Mouse (Mus musculus): ENCODE measurements at regions not wholly inside any gene's neighbourhood (a gene's known extent, or its start where the extent isn't known, plus 50 kb on each side); places are given as distances from the start of the nearest gene placed in this dataset.

- Histone ChIP-seq H3K9me3 (no peaks in the 10 kb centered on the region), H3K4me1 (peaks cover 6% of the 10 kb centered on the region; the same call in 1 of the 2 replicates), H3K27me3 (no peaks in the 10 kb centered on the region), H3K9ac (replicated peaks) (no peak overlapping the region), H3K4me2 (replicated peaks) (no peak overlapping the region), H3K4me3 (no peak overlapping the region), H3K36me3 (no peaks in the 10 kb centered on the region), H3K27ac (replicated peaks) (no peak overlapping the region)
- WGBS, result 84% methylated on average over 10 of the region's 10 CpGs
- no peak for ATAC-seq (replicated peaks)
Measured at GRCm38 (mm10) chr6:133983804-133984514, 51.5 kb upstream of the Etv6 start.

DNA sequence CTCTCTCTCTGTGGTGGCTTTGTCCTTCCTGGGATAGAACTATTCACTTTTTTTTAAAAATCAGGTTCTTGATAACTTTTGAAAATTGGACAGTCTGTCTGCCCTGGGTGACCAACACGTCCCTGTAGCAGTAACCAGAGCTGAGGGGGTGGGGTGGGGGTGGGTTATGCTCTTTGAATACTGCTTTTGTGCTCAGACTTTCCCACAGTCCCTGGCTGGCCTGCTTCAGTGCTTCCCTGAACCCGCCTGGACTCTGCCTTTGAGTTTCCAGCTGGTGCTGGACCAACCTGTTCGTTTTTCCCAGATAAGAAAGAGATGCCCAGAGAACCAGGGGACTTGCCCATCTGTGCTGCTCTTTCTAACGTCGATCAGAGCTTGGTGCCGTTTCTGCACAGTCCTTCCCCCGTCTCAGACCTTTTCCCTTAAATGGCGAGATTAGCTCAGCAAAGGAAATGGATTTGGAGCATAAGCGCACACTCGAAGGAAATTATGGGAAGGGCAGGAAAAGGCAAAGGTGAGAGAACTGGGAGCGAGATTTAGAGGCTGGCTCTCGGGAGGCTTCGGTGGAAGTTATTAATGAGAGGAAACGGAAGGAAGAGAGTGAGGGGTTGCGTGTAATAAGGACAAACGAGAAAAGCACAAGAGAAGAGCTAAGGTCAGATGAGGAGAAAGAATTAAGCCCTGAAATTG lies 50.7 kb upstream of the Etv6 start:
- 24% methylated on average over 16 of the region's 16 CpGs for WGBS
- no peaks in the 10 kb centered on the region for H3K9me3 ChIP-seq
- H3K27me3 ChIP-seq, result no peaks in the 10 kb centered on the region
- H3K4me3 ChIP-seq, result no peak overlapping the region
- H3K4me1 ChIP-seq, result peaks cover 6% of the 10 kb centered on the region; the same call in 1 of the 2 replicates
- peak; percentile 57; the same call in 1 of the 2 replicates for ATAC-seq (replicated peaks)
- H3K9ac ChIP-seq (replicated peaks), result no peak overlapping the region
- H3K36me3 ChIP-seq, result no peaks in the 10 kb centered on the region
- H3K27ac ChIP-seq (replicated peaks), result no peak overlapping the region
- peak overlapping the region; percentile 12 for H3K4me2 ChIP-seq (replicated peaks)

Measured in forebrain, embryonic 15.5 days (tissue).